Mouse (Mus musculus): ENCODE measurements around the gene Efcab10.
A peak's percentile ranks its signal among the peaks of the same experiment; 100 is the strongest.

The Efcab10 gene

DNA sequence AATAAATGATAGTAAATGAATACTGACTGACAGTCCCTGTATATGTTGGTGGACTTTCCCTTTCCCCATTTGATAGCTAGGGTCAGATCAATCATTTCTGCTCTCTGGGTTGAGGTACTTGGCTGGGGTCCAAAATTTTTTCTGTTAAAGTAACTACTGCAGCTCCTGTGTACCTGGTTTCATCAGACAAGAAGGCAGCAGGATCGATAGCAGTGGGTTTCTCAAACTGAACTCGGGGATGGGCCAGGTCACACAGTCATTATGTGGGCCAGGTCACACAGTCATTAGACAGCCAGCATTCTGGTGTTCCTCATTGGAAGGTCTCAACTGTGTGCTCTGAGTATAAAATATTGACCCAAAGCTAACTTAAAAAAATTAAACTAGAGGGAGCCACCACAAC is 33.1 kb downstream of the Efcab10 start:
- DNase-seq (ENCODE audit: low spot score) = no peak

DNA sequence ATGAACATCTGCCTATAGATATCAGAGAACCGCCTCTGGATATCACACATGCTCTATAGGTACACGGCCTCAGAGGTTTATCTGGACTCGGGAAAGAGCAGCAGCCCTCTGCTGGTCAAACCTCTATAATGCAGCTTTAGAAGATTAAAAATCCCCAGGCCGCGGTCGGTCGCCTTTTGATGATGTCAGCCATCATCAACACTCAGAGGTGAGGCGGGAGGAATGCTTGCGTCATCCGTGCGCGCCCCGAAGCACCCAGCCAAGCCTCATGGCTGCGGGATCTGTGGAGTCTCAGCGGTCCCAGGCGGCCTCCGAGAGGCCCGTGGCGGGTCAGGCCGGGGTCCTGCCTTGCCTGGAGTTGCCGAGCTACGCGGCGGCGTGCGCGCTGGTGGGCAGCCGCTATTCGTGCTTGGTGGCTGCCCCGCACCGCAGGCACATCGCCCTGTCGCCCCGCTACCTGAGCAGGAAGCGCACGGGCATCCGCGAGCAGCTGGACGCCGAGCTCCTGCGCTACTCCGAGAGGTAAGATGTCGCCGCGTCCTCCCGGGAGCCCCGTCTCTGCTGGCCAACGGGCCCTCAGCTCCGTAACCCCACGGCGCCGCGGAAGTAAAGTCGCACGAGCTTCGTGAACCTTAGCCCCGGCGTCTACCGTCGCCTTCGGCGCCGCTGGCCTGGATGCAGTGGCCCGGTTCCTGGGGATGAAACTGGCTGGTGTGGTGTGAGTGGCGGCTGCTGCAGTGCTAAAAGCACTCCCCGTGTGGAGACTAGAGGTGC is 34.9 kb downstream of the Efcab10 start, which contains the start of gene Twistnb:
TSS of gene Twistnb (plus strand) at position 249 of the 774 bp plus-strand sequence.
- DNase-seq (ENCODE audit: low spot score) = peak; percentile 99

DNA sequence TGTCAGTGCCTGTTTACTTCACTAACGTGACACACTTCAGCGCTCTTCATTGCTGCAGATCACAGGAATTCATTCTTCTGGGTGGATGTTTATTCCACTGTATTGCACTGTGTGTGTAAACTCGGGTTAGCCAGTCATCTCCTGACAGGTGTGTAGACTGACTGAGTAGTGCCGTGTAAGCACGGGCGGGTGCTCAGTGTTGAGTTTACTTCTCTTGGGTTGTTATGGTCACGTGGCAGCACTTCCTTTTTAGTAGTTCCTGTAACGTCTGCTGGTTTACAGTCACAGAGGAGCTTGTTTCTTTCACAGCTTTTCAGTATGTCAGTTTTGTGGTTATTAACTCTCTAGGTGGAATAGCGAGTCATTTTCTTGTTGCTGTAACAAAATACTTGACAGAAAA is 39.2 kb downstream of the Efcab10 start:
- no peak for DNase-seq (ENCODE audit: low spot score)

DNA sequence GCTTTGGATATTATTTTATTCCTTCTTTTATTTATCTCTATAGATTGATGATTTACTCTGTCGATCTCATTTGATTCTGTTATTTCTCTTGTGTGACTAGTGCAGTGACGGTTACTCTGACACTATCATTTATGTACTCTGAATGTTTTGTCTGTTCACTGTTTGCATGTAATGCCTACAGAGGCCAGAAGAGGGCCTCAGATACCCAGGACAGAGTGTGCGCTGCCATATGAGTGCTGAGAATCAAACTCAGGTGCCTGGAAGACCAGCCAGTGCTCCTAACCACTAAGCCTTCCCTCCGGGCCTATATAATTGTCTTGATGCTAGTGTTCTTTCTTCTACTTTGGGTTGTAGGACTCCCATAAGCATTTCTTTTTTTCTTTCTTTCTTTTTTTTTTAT is 40.1 kb downstream of the Efcab10 start:
- DNase-seq (ENCODE audit: low spot score) = peak; percentile 9

Data from embryo, embryonic 10.5 days (tissue).